Mouse (Mus musculus) telencephalon, adult 2 months (tissue): ENCODE data around the gene Mrpl37.
"Not testable (repeated sequence)": the region's sequence is repeated elsewhere in the genome, so short reads cannot be mapped to it uniquely, and the experiment has no call there.

Experiments used
- DNase-seq: peaks from one replicate; pipeline ENCODE4 v3.0.0-alpha.2; 2011; ENCODE audit warnings: low read depth, low spot score

The Mrpl37 gene

GRCm38 (mm10) chr4:107066252-107067124 lies at the start of gene Mrpl37, which contains the start of gene Cyb5rl:
Gene Mrpl37, minus strand, starts transcription at chr4:107066868.
Gene Cyb5rl, plus strand, starts transcription at chr4:107066988.
- peak; percentile 95 for DNase-seq

- DNase-seq: no peak
Measured at GRCm38 (mm10) chr4:107114278-107114677, 47.6 kb upstream of the Mrpl37 start.

- DNase-seq: not testable (repeated sequence)
Measured at GRCm38 (mm10) chr4:107109181-107109580, 42.5 kb upstream of the Mrpl37 start.

- peak; percentile 34 for DNase-seq
Measured at GRCm38 (mm10) chr4:107108291-107108731, 41.6 kb upstream of the Mrpl37 start.

GRCm38 (mm10) chr4:107106777-107107176 lies 40.1 kb upstream of the Mrpl37 start:
- DNase-seq: no peak

GRCm38 (mm10) chr4:107102220-107102619 lies 35.6 kb upstream of the Mrpl37 start:
- DNase-seq: no peak

GRCm38 (mm10) chr4:107098791-107099525 lies 32.3 kb upstream of the Mrpl37 start:
- DNase-seq: no peak

GRCm38 (mm10) chr4:107098375-107098774 lies 31.7 kb upstream of the Mrpl37 start:
- DNase-seq: no peak

GRCm38 (mm10) chr4:107097871-107098270 lies 31.2 kb upstream of the Mrpl37 start:
- no peak for DNase-seq

GRCm38 (mm10) chr4:107096841-107097373 lies 30.2 kb upstream of the Mrpl37 start, which contains the start of gene Cdcp2:
Gene Cdcp2, plus strand, starts transcription at chr4:107096891.
- no peak for DNase-seq

GRCm38 (mm10) chr4:107096043-107096442 lies 29.4 kb upstream of the Mrpl37 start:
- no peak for DNase-seq

- no peak for DNase-seq
Measured at GRCm38 (mm10) chr4:107094484-107095187, 28.0 kb upstream of the Mrpl37 start.

- DNase-seq: no peak
Measured at GRCm38 (mm10) chr4:107091696-107092095, 25.0 kb upstream of the Mrpl37 start.

GRCm38 (mm10) chr4:107084858-107085257 lies 18.2 kb upstream of the Mrpl37 start:
- DNase-seq: peak; percentile 79

GRCm38 (mm10) chr4:107084343-107084742 lies 17.7 kb upstream of the Mrpl37 start:
- DNase-seq: no peak

- no peak for DNase-seq
Measured at GRCm38 (mm10) chr4:107083126-107083525, 16.5 kb upstream of the Mrpl37 start.

GRCm38 (mm10) chr4:107082185-107082584 lies 15.5 kb upstream of the Mrpl37 start:
- DNase-seq: no peak

GRCm38 (mm10) chr4:107079716-107080115 lies 13.0 kb upstream of the Mrpl37 start:
- no peak for DNase-seq

GRCm38 (mm10) chr4:107078894-107079293 lies 12.2 kb upstream of the Mrpl37 start:
- DNase-seq: no peak

- peak; percentile 38 for DNase-seq
Measured at GRCm38 (mm10) chr4:107075456-107075855, 8.8 kb upstream of the Mrpl37 start.

GRCm38 (mm10) chr4:107072343-107072742 lies 5.7 kb upstream of the Mrpl37 start:
- DNase-seq: no peak
